ENCODE assay signal across 26 mouse cellular contexts in the genomic region with DNA sequence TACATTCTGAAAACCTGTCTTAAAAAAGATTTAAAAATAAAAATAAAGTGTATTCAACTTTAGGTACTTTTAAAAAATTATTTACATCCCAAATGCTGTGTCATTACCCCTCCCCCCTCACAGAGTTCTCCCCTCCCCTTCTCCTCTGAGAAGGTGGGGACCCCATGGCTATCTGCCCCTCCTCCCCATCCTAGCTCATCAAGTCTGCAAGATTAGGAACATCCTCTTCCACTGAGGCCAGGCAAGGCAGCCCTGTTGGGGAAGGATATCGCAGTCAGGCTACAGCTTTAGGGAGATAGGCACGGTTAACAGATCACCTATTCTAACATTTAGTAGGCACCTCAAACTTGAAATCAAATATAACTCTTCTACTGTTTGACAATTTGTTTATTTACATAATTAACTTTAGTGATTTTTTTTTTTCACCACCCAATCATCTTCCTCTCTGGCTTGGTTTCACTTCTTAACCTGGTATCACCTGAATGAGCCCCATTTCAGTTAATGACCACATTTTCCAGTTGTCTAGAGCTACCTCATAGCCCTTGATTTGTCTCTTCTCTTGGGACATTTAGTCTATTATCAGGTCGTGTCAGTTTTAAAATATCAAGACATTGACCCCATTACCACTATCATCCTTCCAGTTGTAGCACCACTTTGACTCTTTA. TPM values are rescaled to one million over a fixed set of nuclear protein-coding genes. Genes with fewer than 3 reads are reported as not detected.
DNase-seq lines count a peak whose midpoint lies in the region; ATAC-seq lines count a peak whose summit lies in the region.
"Had no signal": no experiment of that assay in that cellular context is flagged by ENCODE, and none has a peak within 500 bp of the region (broad histone marks: within the 10 kb centered on the region; RNA-seq: fewer than 3 reads in every experiment).

No protein-coding gene starts in this region.

- 39% methylated on average over 3 of the region's 3 CpGs for WGBS in heart, embryonic 11.5 days (ENCODE audit: insufficient replicate concordance)
- 24% methylated on average over 3 of the region's 3 CpGs for WGBS in liver, embryonic 15.5 days (ENCODE audit: insufficient replicate concordance)

- no peaks in the 10 kb centered on the region for H3K9me3 ChIP-seq in heart, embryonic 11.5 days (replicated peaks; ENCODE audit: control insufficient read depth, low read length)
- no peaks in the 10 kb centered on the region for H3K9me3 ChIP-seq in erythroblast, embryonic 14.5 days (ENCODE audit: control insufficient read depth, low read length)
- H3K9me3 ChIP-seq in liver, embryonic 15.5 days (replicated peaks): no peaks in the 10 kb centered on the region
- H3K9me3 ChIP-seq: forebrain, embryonic 12.5 days; limb, embryonic 15.5 days; midbrain, embryonic 13.5 days had no signal

- no peaks in the 10 kb centered on the region for H3K36me3 ChIP-seq in heart, embryonic 11.5 days (ENCODE audit: control insufficient read depth, insufficient read depth, low read length)
- H3K36me3 ChIP-seq in erythroblast, embryonic 14.5 days (ENCODE audit: control insufficient read depth): peaks cover 96% of the 10 kb centered on the region
- peaks cover 33% of the 10 kb centered on the region for H3K36me3 ChIP-seq in liver, embryonic 15.5 days (replicated peaks)
- H3K36me3 ChIP-seq: forebrain, embryonic 12.5 days; limb, embryonic 15.5 days; midbrain, embryonic 13.5 days had no signal

- no peak overlapping the region for H3K4me3 ChIP-seq in heart, embryonic 11.5 days (ENCODE audit: low read depth, low read length)
- H3K4me3 ChIP-seq in erythroblast, embryonic 14.5 days (replicated peaks): peak overlapping the region; percentile 50
- H3K4me3 ChIP-seq in liver, embryonic 15.5 days (replicated peaks): peak overlapping the region; percentile 20
- H3K4me3 ChIP-seq: forebrain, embryonic 12.5 days; gastrocnemius, adult 2 months; limb, embryonic 15.5 days; midbrain, embryonic 13.5 days had no signal

- no peak overlapping the region for H3K9ac ChIP-seq in heart, embryonic 11.5 days (ENCODE audit: low read depth, low read length)
- H3K9ac ChIP-seq in liver, embryonic 15.5 days: peak overlapping the region; percentile 13
- H3K9ac ChIP-seq: forebrain, embryonic 12.5 days; hindbrain, embryonic 14.5 days; limb, embryonic 15.5 days; midbrain, embryonic 13.5 days had no signal

- H3K4me2 ChIP-seq in heart, embryonic 11.5 days: peak overlapping the region; percentile 24
- H3K4me2 ChIP-seq in liver, embryonic 15.5 days: peak overlapping the region; percentile 57
- H3K4me2 ChIP-seq: forebrain, embryonic 12.5 days; hindbrain, embryonic 14.5 days; limb, embryonic 15.5 days; midbrain, embryonic 13.5 days had no signal

- no peak for DNase-seq in heart, adult 11 months
- DNase-seq in A20 (ENCODE audit: low read depth, low spot score): peak; percentile 52
- no peak for DNase-seq in layer of hippocampus, adult 8-10 months (ENCODE audit: low spot score in 2 of 2)
- no peak for DNase-seq in frontal cortex, postnatal 36 days (ENCODE audit: low spot score in 2 of 2)
- DNase-seq in right cerebral cortex, postnatal 36 days (ENCODE audit: low spot score in 2 of 2): no peak
- DNase-seq: adrenal gland, adult 8-10 months; cerebellum, adult 11-12 months; cerebellum, postnatal 14 days; gastrocnemius, adult 2 months; heart, postnatal 4 days; kidney, adult 9 months; kidney, postnatal 36 days; left cerebral cortex, postnatal 4 days; lung, postnatal 10 days; right cerebral cortex, postnatal 14 days; spleen, adult 18-20 months; thymus, postnatal 25 days had no signal

- H3K4me1 ChIP-seq in heart, embryonic 11.5 days (ENCODE audit: control insufficient read depth, insufficient read depth, low read length): no peaks in the 10 kb centered on the region
- peaks cover 99% of the 10 kb centered on the region for H3K4me1 ChIP-seq in erythroblast, embryonic 14.5 days (ENCODE audit: control insufficient read depth)
- peaks cover 94% of the 10 kb centered on the region for H3K4me1 ChIP-seq in liver, embryonic 15.5 days (replicated peaks)
- H3K4me1 ChIP-seq: forebrain, embryonic 12.5 days; midbrain, embryonic 13.5 days had no signal

- no peaks in the 10 kb centered on the region for H3K27me3 ChIP-seq in heart, embryonic 11.5 days (ENCODE audit: control insufficient read depth, insufficient read depth, low read length)
- no peaks in the 10 kb centered on the region for H3K27me3 ChIP-seq in erythroblast, embryonic 14.5 days (ENCODE audit: control insufficient read depth)
- no peaks in the 10 kb centered on the region for H3K27me3 ChIP-seq in liver, embryonic 15.5 days
- H3K27me3 ChIP-seq: forebrain, embryonic 12.5 days; limb, embryonic 15.5 days; midbrain, embryonic 13.5 days; Patski had no signal

- H3K27ac ChIP-seq in heart, embryonic 11.5 days (ENCODE audit: low read depth, low read length): no peak overlapping the region
- H3K27ac ChIP-seq in liver, embryonic 15.5 days (replicated peaks): peak overlapping the region; percentile 77
- H3K27ac ChIP-seq: forebrain, embryonic 12.5 days; gastrocnemius, adult 2 months; hindbrain, embryonic 14.5 days; limb, embryonic 15.5 days; midbrain, embryonic 13.5 days had no signal

- ATAC-seq in heart, embryonic 11.5 days (replicated peaks; ENCODE audit: insufficient number of reproducible peaks, low FRiP score, low TSS enrichment): 0 out of 2 replicates have a peak, but pooled peaks have one; percentile 53
- ATAC-seq in liver, embryonic 15.5 days (ENCODE audit: insufficient read depth): peak; percentile 75
- ATAC-seq: inflammation-experienced regulatory T-cells, adult 6 months; midbrain, embryonic 13.5 days; Patski had no signal

RNA-seq across cellular contexts. Expression of gene Ell2, which starts 11.2 kb away (rescaled TPM):
- 8.2 and 10.4 TPM in 2 replicates for polyA plus RNA-seq in heart, embryonic 11.5 days (2014; fragmentation: Nextera tagmentation; extraction: Ambion mirVana)
- polyA plus RNA-seq in erythroblast, embryonic 14.5 days (2012): 7.5 and 16.5 TPM in 2 replicates
- polyA plus RNA-seq in liver, embryonic 15.5 days (2015; fragmentation: Nextera tagmentation; extraction: Ambion mirVana): 34.0 and 34.2 TPM in 2 replicates
- 10 to 100 TPM; 28.0 to 33.6 (median 31.8) TPM for total RNA-seq in layer of hippocampus, adult 8-10 months (2022)
